Mouse (Mus musculus) T-helper 2 cell (primary cell): ENCODE results near the gene Popdc3.
"Not testable (repeated sequence)": the region's sequence is repeated elsewhere in the genome, so short reads cannot be mapped to it uniquely, and the experiment has no call there.

Source experiments
- in situ Hi-C: fragments of 300-600 bp; cut with MboI, MseI; formaldehyde crosslinking; loops from one replicate; pipeline ENCODE4 v1.15.1; 2025; ENCODE audit warnings: high pct_unique_total_duplicates

Gene Popdc3

DNA sequence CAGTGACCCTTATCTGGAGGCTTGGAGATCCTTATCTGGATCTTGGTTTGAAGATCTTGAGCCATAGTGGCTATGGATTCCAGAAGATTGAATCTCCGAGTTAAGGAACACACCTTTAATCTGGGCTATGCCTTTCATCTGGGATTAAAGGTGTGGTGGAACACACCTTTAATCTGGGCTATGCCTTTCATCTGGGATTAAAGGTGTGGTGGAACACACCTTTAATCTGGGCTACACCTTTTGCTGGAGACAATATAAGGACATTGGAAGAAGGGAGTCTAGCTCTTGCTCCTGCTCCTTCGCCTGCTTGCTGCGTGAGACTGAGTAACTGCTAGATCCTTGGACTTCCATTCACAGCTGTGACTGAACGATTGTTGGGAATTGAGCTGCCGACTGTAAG lies at the start of gene Popdc3:
Gene Popdc3, plus strand, starts transcription at position 301 of the 400 bp plus-strand sequence.
- in situ Hi-C loops = not testable (repeated sequence)

DNA sequence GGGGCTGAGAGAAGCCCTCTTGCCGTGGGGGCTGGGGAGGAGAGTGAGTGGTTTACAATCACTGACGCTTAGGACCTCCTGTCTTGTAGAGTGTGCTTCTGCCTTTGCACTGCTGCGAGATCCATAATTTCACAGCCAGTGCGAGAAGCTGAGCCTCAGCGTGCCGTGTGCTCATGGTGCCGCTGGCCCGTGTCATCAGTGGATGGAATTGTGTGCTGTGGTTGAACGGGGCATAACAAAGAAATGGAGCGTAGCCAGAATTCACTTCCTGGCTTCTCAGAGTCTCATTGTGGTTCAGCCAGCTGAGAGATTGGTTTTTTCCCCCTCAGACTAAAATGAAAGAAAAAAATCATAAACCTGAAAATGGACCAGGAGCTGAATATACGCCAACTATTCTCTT lies 48.8 kb upstream of the Popdc3 start:
- in situ Hi-C loops = no loop called here

DNA sequence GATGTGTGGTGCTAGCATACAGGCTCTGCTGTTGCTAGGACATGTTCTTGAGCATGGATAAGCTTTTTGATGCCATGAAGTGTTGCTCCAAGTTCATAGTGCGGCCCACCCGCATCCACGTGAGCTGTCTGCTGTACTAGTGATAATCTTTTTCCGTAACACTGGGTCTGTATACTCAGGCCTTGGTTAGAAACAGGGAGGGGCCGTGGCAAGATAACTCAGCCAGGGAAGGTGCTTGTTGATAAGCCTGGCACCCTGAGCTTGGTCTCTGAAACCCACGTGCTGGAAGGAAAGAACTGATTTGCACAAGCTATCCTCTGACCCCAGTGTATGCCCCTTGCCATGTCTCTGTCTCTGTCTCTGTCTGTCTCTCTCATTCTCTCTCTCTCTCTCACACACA lies 47.9 kb upstream of the Popdc3 start:
- in situ Hi-C loops = no loop called here

DNA sequence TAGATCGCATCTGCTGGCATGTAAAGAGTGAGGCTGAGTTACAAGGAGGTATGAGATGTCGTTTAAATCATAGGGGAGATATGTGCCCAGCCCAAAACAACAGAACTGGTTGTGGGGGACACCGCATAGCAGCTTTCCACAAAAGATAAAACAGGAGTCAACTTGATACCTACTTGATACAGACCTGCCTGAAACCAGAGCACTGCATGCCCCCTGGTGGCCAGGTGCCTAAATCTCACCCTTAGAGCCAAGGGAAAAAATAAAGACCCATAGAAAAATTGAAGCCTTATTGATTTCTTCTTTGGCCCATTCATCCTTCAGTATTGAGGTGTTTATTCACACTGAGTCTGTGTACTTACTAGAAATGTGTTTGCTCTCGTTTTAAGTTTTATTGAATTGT lies 45.5 kb upstream of the Popdc3 start:
- in situ Hi-C loops = no loop called here

DNA sequence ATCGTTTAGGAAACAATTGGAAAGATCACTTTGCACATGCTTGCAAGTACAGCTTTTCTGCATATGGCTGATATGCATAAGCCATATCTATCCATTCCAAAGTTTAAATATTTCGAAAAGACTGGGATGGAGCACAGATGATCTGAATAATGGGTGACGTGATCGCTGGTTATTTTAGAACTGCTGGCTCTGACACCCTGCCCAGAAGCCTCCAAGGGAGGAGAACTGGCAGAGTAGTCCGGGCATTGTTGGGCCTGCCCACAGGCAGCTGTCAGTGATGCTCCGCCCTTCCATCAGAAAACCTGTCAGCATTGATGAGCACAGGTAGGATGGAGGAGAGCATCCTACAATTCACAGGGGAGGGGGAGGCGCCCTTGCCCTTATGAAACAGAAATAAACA lies 41.1 kb upstream of the Popdc3 start:
- in situ Hi-C loops = no loop called here

DNA sequence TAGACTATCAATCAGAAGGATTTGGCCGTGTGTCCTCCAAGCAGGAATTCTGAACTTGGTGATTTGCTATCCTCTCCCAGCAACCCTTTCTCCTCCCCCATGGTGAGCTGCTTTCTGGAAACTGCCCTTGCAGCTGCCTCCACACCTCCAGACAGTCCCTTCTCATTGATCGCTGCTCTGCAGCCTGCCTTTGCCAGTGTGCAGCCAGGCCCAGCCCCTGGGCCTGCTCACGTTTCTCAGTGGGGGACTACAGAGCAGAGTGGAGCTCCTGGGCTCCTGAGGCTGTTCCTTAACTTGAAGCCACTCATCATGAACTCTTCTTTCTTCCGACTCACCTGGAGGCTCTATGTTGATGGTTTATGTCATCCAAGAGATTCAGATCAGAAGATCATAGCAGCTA lies 38.0 kb upstream of the Popdc3 start:
- in situ Hi-C loops = no loop called here

DNA sequence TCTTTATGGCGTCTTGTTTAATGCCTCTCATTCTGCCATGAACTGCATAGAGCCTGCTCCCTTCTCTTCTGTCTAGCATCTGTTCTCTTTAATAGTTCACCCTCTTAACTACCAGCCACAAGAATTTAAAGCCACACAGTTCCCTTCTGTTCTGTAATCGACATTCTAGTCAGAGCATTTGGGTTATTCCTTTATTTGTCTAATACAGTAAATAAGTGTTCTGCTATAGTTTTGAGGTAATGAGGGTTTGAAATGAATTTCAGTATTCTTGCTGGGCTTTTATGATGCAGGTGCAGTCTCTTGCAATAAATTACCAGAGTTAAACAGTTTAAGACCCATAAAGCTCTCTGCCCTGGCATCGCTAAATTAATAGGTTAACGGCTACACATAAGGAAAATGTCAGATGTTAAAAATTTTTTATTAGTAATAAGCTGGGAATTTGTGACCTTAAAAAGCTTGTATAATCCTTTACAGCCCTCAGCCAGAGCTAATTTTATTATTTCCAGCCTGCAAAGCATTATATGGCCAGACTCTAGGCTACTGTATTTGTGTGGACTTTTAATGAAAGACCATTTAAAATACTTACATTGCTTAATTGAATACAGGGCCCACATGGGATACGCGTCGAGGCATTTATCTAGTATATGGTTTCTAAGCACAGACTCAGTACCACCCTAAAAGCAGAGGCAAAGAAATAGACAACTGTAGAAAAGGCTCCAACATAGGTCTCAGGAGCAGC lies 37.3 kb upstream of the Popdc3 start:
- in situ Hi-C loops = no loop called here

DNA sequence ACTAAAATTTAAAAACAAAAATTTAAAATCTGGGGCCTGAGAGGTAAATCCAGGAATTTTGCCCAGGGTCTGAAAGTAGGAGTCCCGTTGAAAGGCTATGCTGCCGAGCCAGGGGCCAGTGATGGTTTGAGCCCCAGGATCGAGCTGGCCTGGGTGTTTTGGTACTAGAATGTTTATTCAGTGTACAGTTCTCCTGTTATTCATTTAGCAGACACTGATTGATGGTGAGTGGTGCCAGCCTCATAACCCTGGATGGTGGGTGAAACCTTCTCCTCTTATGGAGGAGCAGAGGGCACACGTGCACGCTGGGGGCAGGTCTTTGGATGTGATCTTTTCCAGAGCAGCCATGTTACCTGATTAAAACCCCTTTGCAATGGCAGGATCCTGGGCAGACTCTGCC lies 35.5 kb upstream of the Popdc3 start:
- in situ Hi-C loops = no loop called here

DNA sequence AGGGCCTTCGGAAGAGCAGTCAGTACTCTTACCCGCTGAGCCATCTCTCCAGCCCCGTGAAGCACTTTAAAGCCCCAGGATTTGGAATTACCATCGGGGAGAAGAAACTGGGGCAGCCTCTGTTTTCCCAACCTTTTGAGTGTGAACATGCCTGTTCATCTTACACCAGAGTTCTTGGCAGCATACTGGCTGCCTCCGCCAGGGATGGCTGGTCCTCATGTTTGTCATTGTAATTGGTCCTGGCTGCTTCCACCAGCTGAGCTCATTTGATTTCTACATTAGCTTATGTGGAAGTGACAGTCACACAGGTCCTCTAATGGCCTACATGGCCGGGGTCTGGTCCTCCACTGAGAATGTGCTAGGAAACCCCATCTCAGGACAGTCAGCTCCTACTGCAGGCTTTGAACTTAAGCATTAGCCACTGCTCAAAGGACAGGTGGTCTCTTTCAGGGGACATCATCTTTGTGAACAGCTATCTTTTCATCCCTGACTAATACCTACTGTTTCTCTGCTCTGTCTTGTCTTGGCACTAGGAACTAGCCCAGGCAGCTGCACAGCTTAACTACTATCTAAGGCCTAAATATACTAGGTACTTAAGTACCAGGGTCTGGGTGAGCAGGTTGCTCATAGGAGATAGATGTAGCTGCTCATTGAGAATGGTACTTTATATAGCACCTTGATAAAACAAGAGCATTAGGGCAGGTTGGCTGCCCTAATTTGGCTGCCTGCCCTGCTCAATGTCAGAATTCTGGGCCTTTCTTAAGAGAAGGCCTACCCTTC lies 33.7 kb upstream of the Popdc3 start:
- in situ Hi-C loops = no loop called here

DNA sequence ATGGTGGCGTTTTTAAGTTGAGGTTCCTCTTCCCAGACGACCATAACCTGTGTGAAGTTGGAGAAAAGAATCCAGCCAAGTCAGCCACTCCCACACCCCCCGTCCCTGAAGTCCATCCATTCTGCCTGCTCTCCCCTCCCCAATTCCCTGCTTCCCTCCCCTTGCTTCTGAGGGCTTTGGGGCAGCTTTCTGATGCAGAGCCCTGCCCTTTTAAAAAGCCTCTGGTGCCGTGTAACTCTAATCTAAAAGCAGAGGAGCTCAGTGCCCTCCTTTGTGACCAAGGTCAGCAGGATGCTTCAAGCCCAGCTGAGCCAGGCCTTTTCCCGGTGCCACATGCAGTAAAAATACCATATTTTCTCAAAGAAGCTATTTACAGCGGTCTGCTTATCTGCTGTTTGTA lies 31.1 kb upstream of the Popdc3 start:
- in situ Hi-C loops = no loop called here

DNA sequence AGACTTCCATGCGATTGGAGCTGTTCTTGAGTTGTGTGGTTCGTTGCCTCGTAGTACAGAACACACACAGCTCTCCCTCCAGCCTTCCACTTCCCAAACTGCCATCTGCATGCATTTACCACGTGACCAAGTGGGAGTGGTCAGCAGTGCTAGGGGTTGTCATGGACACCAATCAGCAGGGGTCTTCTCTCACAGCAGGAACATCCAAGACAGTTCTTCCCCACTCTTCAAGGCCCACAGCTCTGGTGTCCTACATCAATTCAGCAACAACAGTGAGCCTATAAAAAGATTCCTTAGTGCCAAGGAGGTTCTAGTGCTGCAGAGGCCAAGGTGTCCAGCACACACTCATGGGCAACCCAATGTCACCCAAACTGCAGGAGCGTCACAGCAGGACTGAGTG lies 26.8 kb upstream of the Popdc3 start:
- in situ Hi-C loops = no loop called here

DNA sequence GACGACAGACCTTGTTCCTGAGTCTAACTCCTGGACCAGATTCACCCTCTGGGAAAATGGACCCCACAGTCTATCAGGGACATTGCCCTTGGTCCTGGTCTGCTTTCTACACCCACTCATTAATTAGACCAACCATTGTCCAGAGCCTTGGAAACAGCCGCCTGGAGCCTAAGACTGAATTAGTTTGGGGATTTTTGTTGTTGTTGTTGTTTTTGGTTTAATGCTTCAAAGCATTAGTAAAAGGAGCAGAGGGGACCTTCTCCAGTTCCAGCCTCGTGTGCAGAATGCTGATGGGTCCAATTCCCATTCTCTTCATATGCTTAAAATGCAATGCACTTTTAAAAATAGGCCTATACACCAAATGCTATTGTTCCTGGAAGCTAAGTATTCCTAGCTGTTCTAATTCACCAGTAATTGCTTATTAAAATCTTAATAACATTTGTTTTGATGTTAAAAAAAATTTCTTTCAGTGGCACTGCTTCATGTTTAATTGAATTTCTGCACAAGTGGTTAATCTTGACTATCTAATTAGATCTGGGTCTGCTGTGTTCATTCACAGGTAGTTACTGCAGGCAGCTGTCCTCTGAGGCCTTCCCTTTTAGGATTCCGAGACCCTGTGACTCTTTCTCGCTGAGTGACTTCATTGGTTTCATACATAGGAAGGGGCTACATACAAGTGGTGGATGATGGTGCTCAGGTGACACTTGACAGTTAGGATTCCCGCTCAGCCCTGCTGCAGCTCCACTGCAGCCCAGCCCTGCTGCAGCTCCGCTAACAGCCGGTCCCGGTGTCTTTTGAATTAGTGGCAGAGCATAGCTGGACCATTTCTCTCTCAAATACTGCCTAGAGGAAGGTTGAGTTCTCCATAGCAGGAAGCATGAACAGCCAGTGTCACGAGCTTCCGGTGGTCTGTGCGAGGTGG lies 25.9 kb upstream of the Popdc3 start:
- in situ Hi-C loops = no loop called here

DNA sequence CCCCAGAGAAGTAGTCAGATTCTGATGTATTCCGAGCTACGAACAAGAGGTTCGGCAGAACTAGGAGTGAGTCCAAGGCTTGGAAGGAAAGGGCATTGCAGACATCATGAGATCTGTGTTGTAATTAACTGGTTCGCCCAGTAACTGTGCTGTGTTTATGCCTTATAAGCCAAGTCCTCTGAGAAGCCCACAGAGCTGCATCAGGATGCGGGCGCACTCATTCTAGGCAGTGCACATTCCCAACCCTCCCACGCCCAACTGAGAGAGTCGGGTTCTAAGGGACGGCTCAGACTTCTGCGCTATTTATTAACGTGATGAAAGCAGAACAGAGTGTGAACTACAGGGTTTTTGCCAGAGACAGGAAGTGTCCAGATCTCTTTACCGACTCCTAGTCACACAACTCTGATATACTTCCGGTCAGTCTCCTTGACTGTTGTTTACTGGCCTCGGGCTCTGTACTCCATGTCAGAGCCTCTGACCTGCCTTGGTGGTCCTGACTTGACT lies 23.3 kb upstream of the Popdc3 start:
- in situ Hi-C loops = no loop called here

DNA sequence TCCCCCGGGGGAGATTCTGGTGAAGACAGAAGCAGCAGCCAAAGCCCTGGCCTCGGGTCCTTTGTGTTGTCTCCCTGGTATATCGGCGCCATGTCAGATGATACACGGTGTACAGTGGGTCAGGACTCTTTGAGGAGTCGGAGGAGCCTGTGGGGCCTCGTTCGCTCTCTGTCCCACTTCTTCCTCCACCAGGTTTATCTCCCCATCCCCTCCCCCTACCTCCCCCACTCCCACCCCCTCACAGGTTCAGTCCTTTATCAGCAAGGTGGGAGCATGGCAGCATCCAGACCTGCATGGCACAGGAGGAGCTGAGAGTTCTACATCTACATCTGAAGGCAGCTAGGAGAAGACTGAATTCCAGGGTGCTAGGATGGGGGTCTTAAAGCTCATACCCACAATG lies 12.0 kb upstream of the Popdc3 start:
- in situ Hi-C loops = no loop called here

DNA sequence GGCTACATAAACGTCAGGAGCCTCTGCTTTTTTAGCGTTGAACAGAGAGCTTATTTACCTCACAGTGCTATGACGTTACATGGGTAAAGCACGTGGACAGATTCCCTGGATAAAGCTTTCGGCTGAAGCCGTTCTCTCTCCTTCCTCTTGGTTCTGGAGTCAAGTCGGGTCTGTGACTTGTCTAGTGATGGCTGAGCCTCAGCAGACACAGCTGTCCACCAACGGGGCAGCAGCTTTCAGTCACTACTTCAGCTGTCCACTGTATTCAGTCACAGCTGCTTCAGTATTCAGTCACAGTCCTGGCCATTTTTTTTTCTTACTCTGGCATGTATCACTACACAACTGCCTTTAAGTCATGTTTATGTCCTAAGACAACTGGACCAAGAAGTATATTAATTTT lies 4.0 kb upstream of the Popdc3 start:
- in situ Hi-C loops = loop anchor here (5.0 kb wide), 1 partner anchor 423 kb away; no protein-coding TSS in a partner anchor

DNA sequence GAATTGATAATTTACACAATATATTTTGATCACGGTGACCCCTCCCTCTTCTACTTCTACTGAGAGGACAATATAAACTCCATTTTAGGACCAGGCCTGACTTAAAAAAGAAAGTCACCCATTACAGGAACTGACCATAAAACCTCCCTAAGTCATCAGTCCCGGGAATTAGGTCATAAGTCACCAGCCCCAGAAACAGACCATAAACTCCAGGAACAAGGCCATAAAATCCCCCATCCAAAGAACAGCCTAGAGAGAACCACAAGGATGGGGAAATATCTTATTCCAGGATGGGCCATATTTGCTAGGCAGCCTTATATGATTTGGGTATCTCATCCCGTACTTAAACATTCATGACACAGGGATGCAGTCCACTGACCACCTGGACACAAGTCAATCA lies 3.6 kb upstream of the Popdc3 start:
- in situ Hi-C loops = loop anchor here (5.0 kb wide), 1 partner anchor 423 kb away; no protein-coding TSS in a partner anchor

DNA sequence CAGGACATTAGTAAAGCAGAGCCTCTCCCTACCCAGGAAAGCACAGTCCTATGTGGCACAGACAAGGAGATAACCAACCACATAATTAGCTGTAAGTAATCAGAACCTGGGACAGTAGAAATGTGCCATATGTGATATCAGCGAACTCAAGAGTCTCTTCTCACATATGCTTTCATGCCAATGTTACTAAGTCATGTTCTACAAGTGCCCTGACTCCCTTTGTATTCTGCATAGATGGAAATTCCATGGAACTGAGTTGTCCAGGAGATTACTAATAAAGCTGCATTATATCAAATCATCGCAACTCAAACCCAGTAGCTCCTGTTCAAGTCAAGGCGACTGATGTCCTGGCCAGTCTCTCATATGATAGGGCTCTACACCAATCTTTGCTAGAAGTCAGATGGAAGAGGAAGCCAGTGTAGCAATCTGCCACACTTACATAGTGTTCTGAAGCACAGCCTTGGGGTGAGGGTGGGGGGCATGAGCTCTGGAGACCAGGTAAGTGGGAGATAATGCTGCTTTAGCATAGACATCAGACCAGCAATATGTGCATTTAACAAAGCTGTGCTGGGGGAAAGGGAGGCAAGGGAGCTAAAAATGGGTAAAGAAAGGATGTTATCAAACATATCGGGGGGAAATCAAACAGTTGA lies 2.9 kb downstream of the Popdc3 start:
- in situ Hi-C loops = no loop called here

DNA sequence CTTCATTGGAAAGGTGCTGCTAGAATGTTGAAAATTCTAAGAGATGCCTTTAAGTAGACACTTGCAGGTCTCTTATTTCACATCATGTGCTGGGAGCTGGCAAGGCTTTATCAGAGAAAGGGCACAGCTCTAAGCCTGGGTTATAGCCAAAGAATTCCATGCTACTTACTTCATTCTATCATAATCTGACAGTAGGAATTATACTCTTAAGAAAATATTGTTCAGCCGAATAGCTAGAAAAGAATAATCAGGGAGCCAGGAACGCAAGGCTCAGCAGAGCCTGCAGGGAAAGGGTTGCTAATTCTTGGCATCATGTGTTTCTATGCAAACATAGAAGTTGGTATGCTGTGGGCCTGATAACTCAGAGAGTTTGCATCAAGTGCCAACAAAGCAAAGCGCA lies 3.4 kb downstream of the Popdc3 start:
- in situ Hi-C loops = no loop called here

DNA sequence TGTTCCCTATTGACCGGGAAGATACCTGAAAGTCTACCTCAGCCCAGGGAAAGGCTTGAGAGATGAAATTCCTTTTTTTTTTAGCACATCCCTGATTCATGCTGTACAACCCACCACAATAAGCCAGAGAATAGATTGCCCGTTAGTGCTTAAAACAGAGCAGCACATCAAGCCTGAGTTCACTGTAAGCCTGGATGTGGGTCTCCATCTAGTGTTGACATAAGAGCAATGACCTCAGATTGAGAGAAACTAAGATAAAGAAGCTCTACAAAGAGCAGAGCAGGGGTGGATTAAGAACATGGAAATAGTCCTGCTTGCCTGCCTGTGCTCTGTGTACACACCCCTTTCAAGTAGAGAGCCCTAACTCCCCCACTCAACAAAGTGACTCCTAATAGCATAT lies 7.6 kb downstream of the Popdc3 start:
- in situ Hi-C loops = no loop called here

DNA sequence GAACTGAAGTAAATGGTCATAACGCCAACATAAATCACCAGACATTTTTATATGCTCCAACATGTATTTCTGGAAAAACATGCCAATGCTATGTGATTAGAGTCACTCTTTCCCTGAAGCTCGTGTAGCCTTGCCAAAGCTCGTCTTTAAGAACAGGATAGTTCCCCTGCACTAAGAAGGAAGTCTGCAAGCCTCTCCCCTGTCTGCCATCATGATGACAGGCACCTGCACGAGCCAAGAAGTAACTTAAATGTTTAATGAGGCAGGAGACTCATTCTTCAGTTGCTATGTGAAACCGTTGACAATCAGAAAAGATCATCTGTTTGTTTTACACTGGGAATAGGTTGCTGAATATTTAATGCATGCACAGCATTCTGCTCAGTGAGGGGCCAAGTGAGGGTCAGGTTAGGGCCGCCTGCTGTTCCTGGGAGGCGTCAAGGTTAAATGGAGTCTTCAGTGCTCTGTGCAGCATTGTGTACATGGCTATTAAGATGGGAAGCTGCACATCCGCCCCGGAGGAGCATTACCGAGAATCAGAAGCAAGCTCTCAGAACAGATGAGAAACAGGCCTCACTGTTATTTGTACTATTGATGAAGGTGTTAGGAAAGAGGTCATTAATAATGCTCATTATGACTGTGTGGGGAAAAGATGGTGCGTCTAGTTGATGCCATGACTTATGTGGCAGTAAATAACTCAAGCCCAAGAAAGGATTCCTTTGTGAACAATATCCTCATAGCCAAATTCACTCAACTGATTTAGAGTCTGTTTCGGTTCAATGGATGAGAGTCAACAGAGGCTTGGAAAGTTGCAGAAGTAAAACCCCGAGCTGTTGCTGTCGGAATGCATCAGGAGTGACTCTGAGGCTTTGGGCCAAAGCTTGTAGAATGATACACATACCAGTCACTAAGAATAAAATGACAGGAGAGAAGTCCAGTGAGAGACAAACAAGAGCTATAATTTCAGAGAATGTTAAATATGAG lies 15.7 kb downstream of the Popdc3 start:
- in situ Hi-C loops = no loop called here
